Mouse (Mus musculus): Measurements from ENCODE around the gene Dmrtc2.

Dmrtc2 gene

DNA sequence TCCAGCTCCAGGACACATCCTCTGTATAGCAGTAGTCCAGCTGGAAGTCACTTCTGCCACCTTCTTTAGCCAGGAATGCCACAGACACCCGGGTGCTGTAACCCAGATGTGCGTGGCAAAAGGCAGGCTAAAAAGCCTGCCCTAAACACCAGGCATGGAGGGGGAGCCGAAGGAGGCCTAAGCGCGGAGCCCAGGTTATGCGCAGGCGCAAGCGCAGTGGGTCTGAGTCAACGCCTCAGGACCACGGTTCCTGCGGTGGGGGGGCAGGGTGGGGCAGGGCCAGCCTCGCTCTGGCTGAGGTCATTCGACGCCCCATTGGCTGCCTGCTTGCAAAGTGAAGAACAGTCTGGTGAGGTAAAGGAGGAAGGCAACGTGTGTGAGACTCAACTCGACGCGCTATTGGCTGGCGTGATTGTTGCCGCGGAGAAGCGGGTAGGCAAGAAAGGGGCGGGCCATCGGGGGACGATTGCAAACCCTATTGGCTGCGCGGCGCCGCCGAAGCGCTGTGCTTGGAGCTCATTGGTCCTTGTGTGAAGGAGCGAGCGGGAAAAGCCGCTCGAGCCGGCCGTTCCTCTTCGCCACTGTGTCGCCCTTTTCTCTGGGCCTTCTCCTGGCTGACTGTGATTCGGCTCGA lies at the start of gene Dmrtc2, which contains the start of gene Lypd4:
TSS of gene Dmrtc2 (plus strand) at position 526 of the 634 bp plus-strand sequence.
TSS of gene Lypd4 (minus strand) at position 410 of the 634 bp plus-strand sequence.
- DNase-seq, result no peak

DNA sequence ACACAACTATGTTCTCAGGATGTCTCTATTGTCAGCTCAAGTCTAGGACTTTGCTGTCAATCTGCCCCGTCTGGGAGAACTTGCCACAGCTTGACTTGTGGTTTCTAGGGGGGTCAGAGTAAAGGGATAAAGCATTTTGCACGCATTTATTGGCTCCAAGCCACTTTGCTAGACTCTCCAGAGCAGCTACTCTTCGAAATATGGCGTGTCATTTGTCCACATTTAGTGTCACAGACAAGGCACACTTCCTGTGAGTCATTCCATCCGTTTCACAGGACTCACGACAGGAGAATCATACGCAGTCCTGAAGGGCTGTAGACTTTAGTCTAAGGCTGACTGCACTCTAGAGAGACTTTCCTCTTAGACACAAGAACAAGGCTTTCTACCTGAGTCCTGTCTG lies 45.4 kb upstream of the Dmrtc2 start:
- no peak for DNase-seq

GRCm38 (mm10) chr7:24827181-24827580 lies 42.7 kb upstream of the Dmrtc2 start:
- peak; percentile 71 for DNase-seq

DNA sequence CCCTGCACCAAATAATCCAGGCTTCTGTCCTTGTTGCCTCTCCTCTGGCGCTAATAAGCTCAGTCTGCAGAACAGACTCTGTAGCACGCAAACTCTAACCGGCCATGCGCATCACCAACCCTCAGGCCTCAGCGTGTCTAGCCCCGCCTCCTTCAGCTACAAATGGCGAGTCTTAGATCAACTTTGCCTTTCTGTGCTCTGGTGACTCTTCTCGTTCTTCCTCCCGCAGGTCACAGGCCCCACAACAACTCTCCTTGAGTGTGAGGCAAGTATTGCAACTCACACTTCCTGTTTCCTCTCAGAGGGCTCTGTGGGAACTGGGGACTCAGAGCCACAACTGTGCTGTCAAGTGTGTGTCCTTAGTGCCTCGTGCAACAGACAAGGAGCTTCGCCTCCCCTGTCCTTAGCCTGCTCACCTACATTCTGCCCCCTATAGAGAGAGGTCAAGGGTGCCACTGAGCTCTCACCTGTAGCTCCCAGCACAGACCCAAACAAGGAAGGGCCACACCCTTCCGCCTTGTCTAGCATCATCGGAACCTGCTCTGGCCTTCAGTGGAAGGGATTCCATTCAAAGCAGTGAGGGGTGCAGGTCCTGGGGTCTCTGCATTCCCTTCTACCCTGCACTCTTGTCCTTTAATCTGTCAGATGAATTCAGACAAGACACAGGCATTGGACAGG lies 31.0 kb upstream of the Dmrtc2 start:
- peak; percentile 83 for DNase-seq

DNA sequence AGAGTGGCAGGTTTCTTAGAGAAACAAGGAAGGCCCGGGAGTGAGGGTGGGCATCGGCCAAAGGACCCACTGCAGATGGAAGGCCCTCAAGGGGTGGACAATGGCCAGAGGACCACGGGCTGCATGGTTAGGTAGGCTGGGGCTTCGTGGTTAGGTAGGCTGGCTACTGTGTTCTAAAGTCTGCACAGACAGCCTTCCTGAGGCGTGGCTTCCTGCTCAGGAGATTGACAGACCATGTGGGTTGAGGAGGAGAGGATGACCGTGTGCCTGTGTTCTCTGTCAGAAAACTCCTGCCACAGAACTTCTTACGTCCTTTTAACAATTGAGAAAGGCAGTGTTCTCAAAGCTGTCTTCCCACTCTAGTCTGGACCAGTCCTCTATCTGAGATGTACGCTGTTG lies 30.4 kb upstream of the Dmrtc2 start:
- DNase-seq, result peak; percentile 80

GRCm38 (mm10) chr7:24840331-24840730 lies 29.5 kb upstream of the Dmrtc2 start:
- no peak for DNase-seq

DNA sequence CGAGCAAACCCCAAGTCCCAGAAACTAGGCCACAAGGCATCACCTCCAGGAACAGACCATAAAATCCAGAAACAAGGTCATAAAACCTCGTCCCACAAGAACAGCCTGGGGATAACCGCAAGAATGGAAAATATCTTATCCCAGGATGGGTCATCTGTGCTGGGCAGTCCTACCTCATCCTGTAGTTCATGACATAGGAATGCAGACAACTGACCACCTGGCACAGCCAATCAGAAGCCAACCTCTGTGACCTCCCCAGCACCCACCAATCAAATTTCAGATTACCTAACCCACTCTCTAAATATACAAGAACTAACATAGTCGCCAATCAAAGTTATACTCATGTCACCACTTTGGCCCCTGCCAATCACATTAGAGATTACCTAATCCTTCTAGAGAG lies 28.8 kb upstream of the Dmrtc2 start:
- peak; percentile 72 for DNase-seq

GRCm38 (mm10) chr7:24844144-24844543 lies 25.7 kb upstream of the Dmrtc2 start:
- DNase-seq, result peak; percentile 22

GRCm38 (mm10) chr7:24845181-24845580 lies 24.7 kb upstream of the Dmrtc2 start:
- DNase-seq, result peak; percentile 53

- peak; percentile 63 for DNase-seq
These were observed 24.1 kb upstream of the Dmrtc2 start for GRCm38 (mm10) chr7:24845713-24846112.

DNA sequence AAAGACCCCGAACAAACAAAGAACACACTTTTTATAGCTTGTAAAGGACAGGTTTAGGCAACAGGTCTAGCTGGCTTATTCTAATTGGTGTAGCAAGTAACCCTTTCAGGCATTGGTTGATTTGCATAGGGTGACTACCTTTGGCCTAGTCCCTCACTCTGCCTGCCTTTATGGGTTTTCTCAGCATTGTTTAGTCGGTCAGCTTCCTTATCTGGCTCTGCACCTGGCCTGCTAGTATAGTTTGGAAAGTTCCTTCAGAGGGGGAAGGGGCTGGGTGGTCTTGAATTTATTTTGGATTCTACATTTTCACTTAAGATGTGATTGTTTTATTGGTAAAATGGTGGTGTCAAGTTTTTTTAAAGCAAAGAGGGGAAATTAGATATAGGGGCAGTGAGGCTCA lies 23.3 kb upstream of the Dmrtc2 start:
- peak; percentile 6 for DNase-seq

DNA sequence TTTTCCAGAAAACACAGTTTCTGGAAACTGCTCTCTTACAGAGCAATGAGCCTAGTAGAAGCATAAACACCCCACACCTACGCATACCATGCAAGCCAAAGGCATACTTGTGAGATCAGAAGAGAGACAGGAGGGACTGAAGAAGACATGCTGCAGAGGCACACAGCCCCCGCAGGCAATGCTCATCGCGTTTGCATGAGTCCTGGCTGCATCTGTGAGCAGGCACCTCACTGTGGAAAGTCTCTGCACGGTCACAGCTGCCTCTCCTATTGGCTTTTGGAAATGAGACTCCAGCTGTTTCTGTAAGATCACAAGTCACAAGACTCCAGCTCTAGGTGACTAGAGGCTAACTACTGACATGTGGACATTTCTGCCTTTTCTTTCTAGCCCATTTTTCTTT lies 19.7 kb upstream of the Dmrtc2 start:
- DNase-seq, result peak; percentile 87

- DNase-seq, result peak; percentile 91
These were observed 19.0 kb upstream of the Dmrtc2 start for GRCm38 (mm10) chr7:24850899-24851303.

DNA sequence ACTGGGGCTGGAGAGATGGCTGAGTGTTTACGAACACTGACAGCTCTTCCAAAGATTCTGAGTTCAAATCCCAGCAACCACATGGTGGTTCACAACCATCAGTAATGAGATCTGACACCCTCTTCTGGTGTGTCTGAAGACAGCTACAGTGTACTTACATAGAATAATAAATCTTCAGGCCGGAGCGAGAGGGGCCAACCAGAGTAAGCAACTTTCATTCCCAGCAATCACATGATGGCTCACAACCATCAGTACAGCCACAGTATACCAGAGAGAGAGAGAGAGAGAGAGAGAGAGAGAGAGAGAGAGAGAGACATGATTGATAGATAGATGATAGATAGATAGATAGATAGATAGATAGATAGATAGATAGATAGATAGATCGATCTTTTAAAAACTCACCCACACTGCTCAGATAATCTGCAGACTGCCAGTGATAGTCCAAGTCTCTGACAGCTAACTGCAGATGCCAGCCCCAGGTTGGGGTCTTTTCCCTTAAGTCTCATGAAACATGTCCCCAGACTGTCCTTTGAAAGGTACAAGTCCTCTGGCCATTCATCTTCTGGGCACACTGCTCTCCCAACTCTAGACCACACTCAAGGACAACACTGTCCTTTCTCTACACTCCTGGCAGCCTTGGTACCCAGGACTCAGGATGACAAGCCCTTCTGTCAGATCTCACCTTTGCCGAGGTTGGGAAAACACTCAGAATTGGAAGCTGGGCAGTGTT lies 18.1 kb upstream of the Dmrtc2 start:
- peak; percentile 61 for DNase-seq

DNA sequence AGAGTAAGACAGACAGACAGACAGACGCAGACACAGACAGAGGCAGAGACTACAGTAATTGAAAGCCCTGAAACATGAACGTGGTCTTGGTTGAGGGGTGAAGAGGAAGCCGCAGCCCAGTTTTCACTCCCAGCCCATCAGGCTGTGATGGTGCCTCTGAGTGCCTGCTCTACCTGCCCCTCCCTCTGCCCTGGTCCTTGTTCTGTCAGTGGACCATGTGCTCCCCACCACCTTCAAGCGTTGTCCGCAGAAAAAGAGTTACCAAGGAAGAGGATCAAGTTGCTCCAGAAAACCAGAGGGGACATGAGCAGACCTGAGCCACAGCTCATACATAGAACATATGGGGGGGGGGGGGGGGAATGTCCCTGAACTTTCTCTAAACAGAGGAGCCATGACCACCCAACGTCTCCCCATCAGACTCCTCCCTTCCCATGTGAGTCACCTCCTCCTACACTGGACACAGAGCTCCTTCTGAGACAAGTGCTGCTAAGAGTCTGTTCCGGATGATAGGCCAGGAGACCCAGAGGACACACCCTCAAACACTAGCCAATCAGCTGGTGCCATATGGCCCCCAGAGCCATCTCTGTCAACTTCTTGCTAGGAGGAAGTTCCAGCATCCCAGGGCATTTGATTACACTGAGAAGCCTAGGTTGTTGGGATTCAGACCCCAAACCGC lies 17.2 kb upstream of the Dmrtc2 start:
- DNase-seq, result peak; percentile 74

GRCm38 (mm10) chr7:24853233-24853563 lies 16.7 kb upstream of the Dmrtc2 start:
- DNase-seq, result peak; percentile 68

GRCm38 (mm10) chr7:24853695-24854094 lies 16.2 kb upstream of the Dmrtc2 start:
- peak; percentile 61 for DNase-seq

DNA sequence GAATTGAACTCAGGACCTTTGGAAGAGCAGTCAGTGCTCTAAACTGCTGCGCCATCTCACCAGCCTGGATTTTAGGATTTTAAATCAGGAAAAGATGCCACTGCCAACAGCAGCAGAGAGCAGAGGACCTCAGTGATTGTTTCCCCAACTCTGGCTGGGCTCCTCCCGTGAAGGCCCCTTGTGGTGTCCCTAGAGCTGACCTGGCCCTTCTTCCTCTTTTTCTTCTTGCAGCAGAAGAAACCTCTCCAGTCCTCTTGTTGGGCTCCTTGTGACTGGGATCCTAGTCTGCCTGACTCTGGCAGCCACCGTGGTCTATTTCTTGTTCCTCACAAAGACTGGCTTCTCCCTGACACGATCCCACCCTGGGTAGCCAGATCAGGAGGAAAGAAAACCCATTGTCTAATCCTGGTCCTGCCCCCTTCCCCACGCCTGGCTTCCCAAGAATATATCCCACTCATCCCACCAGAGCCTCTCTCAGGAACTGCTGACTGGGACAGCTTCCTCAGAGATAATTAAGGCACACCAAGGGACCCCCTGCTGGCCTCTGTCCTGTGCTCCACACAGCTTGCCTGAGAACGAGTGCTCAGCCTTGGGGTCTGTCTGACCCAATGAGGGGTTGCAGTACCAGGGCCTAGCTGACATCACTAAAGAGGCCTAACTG lies 13.3 kb upstream of the Dmrtc2 start:
- peak; percentile 86 for DNase-seq

GRCm38 (mm10) chr7:24859234-24859633 lies 10.6 kb upstream of the Dmrtc2 start:
- DNase-seq, result no peak

DNA sequence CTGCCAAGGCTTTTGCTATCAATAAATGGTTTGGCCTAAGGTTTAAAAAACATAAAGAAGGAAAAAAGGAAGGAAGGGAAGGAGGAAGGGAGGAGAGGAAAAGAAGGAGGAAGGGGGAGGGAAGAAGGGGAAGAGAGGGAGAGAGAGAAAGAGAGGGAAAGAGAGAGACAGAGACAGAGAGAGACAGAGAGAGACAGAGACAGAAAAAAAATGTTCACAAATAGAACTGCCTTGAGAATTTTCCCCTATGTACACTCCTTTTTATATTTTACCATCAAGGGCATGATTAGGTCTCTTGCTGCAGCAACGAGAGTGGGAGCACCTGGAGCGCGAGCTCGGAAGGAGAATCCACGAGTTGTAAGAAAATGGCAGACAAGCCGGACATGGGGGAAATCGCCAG lies 7.9 kb upstream of the Dmrtc2 start, which contains the start of gene Gm9844:
TSS of gene Gm9844 (plus strand) at position 301 of the 400 bp plus-strand sequence.
- DNase-seq, result no peak

GRCm38 (mm10) chr7:24862853-24863252 lies 7.0 kb upstream of the Dmrtc2 start:
- DNase-seq, result no peak

DNA sequence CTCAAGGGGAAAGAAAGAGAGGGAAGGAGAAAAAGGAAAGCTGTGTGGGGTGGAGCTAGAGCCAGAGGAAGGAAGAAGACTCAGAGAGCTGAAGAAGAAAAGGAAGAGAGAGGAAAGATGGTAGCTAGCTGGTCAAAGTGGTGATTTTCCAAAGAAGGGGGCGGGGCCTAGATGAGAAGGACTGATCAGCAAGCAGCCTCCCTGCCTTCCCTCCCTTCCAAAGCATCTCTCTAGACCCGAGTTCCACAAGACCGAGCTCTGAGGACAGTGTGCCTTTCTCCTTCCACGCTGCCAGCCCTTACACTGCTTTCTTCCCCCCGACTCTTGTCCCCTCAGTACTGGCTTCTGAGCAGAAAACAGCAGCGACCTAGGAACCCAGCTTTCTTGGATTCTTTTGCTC lies 5.7 kb upstream of the Dmrtc2 start:
- no peak for DNase-seq

- no peak for DNase-seq
These were observed 777 bp upstream of the Dmrtc2 start for GRCm38 (mm10) chr7:24869080-24869479.
